Mouse (Mus musculus): ENCODE measurements at regions not wholly inside any gene's neighbourhood (a gene's known extent, or its start where the extent isn't known, plus 50 kb on each side); places are given as distances from the start of the nearest gene placed in this dataset.

DNA sequence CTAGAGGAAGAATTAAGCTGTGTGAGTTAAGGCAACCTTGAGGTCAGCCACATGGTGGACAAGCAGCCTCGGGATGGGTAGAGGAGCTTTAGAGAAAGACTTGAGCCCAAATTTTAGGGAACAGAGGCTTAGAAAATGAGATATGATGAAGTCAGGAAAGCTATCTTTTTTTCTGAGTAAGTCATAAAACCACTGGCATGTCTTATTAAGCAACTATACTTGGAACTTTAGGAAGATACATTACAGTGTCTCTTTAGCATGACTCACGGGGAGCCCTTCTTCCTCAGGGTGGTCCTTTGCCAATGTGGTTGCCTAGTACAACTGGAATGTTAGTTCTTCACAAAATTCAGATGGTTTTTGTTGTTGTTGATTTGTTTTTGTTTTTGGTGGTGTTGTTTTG lies 992.1 kb upstream of the Tmprss15 start:
- no peak overlapping the region for H3K4me2 ChIP-seq
- H3K9me3 ChIP-seq, result no peaks in the 10 kb centered on the region
- no peaks in the 10 kb centered on the region for H3K36me3 ChIP-seq
- no peaks in the 10 kb centered on the region for H3K4me1 ChIP-seq (replicated peaks)
- ATAC-seq (ENCODE audit: low read depth), result no peak
- WGBS, result 82% methylated on average over 2 of the region's 2 CpGs
- H3K27ac ChIP-seq (replicated peaks), result no peak overlapping the region
- no peak overlapping the region for H3K9ac ChIP-seq
- no peak overlapping the region for H3K4me3 ChIP-seq
- H3K27me3 ChIP-seq, result no peaks in the 10 kb centered on the region

DNA sequence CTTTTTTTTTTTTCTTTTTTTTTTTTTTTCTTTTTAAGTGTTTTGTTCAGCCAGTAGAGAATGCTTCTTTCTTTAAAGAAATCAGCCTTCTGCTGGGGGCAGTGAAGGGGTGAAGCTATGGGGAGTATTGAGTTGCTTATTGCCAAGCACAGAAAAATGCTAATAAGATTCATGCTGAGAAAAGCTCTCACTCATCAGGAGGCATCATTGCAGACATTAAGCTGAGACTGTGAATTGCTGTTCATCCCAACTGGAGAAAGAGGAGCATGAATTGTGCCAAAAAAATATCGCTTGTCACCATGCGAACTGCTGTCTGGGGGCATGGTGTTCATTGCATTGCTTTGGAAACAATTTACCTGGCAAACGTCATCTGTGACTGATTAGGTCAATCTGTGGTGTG lies 982.8 kb upstream of the Tmprss15 start:
- WGBS, result 50% methylated on average over 3 of the region's 3 CpGs
- Histone ChIP-seq H3K4me3 (no peak overlapping the region), H3K36me3 (no peaks in the 10 kb centered on the region), H3K9me3 (no peaks in the 10 kb centered on the region), H3K27ac (replicated peaks) (no peak overlapping the region), H3K27me3 (no peaks in the 10 kb centered on the region), H3K4me2 (no peak overlapping the region), H3K9ac (no peak overlapping the region), H3K4me1 (replicated peaks) (no peaks in the 10 kb centered on the region)
- ATAC-seq (ENCODE audit: low read depth), result 0 out of 2 replicates have a peak, but pooled peaks have one; percentile 40
